Mouse (Mus musculus) ovary, postnatal 36 days (tissue): ENCODE data around the gene Fzr1.

ENCODE experiments used
- DNase-seq: peaks from one replicate; pipeline ENCODE4 v3.0.0; 2022; ENCODE audit warnings: low spot score, mixed read lengths

Fzr1 gene

DNA sequence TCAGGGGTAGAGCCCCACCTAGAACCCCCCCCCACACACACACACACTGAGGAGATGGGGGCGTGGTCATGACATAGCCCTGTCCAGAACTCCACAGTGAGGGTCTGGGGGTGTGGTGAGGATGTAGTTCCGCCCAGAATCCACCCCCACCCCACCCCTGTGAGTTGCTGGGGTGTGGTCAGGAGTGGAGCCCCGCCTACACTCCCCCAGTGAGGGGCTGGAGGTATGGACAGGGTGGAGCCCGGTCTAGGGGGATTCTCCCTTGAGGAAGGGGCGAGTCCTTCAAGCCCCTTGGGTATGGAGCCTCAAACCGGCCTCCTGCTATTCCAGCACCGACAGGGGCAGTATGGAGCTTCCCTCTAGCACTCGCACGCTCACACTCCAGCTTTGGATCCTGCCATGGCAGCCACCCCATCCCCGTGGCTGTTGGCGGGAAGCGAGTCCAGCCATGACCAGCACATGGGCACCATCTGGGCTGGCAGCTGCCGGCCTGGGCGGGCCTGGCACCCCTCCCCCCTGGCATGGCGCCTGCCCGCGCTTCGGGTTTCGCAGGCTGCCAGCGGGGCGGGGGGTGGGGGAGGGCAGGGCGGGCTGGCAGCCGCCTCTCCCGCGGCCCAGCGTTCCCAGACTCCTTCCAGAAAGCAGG lies 38.4 kb upstream of the Fzr1 start:
- DNase-seq = peak; percentile 84

DNA sequence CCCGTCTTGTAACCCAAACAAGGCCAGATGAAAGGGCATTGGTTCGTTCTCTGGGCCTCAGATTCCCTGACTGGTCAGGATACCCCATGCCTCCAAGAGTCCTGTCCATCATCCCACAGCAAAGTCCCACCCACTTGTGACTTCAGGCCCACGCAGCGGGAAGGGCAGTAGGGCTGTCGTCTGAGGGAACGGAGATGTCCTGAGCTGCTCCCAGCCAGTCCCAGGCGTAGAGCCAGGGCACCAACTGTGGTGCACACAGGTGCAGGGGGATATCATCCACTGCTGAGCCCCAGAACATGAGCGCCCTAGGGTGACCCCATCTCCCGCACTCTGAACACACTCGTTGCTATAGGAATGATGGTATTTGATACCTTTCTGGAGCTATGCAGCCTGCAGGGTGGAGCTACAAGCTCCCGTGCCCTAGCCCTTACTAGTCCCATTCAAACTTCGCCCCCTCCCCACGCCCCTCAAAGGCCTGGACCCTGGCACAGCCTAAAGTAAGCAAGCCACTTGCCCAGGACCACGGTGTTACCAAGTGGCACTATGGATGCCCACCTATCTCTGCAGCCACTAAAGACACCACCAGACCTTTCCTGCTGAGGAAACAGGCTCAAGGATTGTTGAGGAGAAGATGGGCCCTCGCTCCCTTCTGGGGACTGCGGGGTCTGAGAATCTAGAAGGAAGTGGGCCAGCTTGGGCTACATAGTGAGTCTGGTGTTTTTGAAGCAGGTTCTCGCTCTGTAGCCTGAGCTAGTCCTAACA lies 37.4 kb upstream of the Fzr1 start:
- DNase-seq = no peak

DNA sequence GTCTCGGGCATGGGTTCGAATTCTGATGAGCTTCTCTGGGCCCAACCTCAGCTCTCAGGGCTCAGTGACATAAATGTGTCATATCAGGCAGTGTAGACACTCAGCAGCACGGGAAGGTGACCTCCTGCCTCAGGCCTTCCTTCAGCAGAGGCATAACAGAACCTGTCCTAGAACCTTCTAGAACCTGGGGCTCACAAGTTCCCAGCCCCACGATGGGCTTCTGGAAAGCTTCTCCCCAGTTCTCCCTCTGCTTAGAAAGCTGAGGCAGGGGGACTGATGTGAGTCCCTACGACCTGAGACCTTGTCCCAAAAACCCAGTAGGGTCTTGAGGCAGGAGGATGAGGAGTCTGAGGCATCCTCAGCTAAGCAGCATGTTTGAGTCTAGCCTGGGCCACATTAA lies 36.8 kb upstream of the Fzr1 start:
- DNase-seq = no peak

DNA sequence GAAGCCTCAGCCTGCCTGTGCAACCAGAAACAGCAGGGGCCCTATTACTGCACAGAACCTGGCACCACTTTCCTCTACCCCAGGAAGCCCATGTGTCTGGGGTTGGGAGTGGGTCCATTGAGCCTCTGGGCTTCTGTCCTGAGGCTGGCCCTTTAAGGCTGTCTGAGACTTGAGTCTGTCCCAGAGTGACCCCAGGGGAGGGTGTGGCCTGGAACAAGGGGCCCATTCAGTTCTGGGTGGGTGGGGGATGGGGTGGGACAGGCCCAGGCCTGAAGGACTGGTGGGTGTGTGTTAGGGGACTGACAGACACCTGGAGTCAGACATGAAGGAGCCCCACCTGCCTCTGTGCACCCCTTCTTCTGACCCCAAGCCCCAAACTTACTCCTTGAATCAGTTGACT lies 36.4 kb upstream of the Fzr1 start:
- DNase-seq = no peak

DNA sequence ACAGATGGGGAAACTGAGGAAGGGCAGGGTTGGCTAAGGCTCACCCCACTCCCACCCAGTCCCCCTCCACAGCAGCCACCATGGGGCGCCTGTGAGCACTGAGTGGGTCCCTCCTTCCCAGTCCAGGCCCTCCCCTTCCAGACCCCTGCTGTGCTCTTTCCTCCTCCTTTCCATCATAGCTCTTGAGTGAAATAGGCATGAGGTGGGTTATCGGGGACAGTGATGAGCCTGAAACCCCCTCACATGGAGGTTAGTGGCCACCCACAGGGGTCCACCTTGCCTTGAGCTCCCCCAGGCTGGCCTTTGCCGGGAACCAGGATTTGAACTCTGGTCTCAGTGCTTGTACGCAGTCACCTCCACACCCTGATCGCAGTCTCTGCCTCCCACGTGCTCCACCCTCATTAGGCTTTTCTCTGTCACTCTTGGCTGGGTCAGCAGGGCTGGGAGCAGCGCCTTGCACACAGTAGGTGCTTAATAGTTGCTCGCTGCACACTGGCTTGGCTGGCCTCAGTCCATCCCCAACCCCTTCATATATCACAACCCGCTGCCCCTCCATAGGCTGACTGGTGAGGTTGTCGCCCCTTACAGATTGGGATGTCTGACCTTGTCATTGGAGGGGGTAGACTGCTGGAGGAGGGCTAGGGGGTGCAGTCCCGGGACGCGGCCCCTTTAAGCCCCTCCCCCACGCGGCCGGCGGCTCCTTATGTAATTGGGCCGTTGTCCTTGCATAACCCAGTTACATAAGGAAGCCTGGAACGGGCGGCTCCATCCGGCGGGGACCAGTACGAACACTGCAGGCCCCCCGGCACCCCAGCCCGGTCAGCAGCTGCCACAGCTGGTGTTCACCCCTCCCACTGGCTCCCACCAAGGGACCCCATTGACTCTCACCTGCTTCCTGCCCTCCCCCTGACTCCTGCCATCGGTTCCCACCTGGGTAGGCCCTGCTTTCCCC lies 35.3 kb upstream of the Fzr1 start:
- peak; percentile 85 for DNase-seq

DNA sequence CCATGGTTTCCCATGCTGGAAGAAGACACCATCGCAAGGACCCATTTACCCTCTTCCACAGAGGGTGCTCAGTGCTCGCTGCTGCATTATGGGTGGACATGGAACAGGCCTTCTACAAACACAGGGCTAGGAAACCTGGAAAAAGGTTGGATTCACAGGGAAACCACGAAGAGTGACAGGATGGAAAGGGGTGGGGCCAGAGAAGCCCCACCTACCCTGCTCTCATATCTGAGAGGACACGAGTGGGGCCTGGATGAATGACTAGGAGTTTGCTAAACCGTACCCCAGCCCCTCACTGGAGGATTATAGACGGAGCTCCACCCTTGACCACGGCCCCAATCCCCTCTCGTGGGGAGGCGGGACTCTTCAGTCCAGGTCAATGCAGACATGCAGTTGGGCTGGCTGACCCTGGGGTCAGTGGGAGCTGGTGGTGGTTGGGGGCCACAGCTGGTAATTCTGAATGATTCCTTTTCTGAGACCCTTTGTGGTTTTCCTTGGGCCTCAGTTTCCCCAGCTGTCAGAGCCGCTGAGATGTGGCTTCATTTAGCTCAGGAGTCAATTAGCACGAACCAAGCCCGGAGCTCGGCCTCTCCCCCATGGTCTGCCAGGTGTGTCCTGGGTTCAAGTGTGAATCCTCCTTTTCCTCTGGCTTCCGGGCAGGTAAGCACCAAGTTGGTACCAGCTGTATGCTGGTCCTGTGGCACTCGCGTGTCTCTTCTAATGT lies 34.4 kb upstream of the Fzr1 start:
- DNase-seq = no peak

DNA sequence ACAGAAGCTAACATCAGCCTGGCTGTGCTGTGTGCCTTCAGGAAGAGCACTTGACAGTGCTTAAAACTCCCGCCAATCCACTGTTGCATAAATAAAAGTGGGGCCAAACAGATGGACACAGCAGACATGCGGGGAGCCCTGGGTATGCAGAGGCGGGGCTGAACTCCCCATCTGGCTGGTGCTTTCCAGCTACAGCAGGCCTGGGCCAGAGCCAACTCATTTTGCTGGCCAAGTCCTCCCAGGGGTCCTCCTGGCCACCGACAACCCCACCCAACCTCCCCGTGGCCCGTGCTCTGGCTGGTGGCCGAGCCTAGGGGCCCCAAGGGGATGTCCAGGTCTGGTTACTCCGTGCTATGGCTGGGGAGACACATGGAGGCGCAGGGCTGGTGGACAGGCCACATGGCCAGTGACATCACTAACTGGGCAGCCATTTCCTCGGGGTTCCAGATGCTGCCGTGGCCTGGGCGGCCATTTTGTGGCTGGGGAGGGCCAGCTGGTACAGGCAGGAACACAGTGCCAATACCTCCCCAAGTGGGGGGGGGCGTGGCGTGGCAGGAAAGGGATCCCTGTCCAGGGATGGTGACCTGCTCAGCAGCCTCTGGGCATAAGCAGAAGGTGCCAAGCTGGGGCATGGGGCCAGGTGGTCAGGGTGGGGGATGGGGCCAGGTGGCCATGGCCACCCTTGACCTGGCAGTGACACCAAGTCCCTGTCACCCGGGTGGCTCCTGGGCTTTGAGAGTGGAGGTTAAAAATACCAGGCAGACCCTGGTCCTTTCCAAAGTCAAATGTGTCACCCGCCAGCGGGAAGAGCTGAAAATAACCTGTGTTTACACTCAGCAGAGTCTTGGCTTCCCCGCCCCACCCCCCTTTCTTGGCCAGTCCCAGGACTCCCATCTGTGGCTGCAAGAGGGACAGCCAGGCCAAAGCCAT lies 33.4 kb upstream of the Fzr1 start:
- DNase-seq = peak; percentile 75

DNA sequence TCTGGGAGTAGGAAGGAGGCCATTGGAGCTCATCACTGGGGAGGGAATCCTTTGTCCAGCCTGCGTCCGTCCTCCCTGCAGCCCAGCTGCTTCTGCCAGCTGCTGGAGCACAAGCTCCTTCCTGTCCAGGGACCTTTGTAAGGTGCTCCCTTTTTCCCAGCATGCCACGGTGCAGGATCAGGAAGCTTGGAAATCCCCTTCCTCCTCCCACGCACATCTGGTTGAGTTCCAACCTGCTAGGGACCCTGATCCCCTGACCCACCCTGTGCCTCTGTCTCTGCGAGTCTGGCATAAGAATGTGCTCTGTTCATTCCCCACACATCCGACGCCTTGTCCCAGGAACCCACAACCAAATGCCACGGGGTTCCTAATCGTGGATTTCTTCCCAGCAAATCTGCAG lies 32.7 kb upstream of the Fzr1 start:
- DNase-seq = no peak

DNA sequence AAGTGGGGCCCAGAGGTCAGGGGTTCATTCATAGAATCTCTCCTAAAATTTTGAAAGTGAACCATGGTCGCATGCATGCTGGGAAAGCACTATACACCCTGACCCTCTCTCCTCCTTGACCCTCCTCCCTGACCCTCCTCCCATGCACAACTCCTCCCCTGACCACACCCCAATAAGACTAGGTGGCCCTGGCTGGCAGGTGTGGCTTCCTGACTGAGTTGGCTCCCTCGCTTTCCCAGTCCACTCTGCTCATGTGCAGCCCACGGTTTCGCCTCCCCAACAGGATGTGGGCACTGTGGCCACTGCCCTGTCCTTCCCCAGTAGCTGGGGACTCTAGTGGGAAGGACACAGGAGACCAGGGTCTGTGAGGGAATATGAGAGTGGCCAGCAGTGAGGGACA lies 32.0 kb upstream of the Fzr1 start:
- DNase-seq = no peak

DNA sequence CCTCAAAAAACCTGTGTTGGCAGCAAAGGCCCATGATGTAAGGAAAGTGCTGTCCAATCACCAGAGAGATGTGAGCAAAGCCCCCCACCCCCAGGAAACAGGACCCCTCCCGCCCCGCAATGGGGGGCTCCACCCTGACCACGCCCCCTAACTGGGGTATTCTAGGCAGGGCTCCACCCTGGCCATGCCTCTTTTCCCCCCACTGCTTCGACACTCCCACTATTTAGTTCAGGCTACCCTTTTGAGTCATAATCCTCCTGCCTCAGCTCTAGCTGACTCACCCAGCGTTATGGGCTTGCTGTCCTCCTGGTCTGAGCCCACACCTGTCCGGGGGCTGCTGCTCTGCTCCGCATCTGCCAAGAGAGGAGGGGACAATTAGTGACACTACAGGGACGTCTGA lies 31.0 kb upstream of the Fzr1 start:
- DNase-seq = no peak

DNA sequence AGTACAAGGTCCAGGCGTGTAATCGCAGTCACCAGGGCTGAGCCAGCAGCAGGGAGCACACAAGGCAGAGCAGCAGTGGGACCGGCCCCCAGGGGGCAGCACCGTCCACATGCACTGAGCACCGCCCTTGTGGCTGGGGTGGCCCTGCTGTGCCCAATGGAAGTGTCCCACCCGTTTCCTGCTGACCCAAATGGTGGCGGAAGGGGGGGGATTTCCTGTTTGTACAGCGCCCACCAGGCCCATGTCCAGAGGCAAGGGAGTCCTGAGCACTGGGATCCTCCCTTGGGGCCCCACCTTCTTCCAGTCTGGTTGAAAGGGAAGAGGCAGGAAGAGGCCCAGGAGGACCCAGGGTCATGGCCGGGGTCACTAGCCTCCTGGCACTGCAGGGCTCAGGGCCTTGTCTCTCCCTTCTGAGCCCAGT lies 30.6 kb upstream of the Fzr1 start:
- DNase-seq = peak; percentile 76

DNA sequence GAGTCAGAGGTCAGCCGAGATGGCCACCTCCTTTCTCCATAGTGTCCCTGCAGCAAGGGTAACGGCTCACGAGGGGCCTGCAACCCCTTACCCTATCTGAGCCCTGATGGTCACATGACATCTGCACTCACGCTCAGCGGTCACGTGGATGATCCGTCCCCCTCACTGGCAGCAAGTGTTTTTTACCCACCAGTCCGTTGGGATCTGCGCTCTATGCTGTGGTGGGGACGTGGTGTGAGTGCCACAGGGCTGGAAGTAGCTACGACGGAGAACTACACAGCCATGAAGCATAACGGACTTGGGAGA lies 30.1 kb upstream of the Fzr1 start:
- DNase-seq = no peak

DNA sequence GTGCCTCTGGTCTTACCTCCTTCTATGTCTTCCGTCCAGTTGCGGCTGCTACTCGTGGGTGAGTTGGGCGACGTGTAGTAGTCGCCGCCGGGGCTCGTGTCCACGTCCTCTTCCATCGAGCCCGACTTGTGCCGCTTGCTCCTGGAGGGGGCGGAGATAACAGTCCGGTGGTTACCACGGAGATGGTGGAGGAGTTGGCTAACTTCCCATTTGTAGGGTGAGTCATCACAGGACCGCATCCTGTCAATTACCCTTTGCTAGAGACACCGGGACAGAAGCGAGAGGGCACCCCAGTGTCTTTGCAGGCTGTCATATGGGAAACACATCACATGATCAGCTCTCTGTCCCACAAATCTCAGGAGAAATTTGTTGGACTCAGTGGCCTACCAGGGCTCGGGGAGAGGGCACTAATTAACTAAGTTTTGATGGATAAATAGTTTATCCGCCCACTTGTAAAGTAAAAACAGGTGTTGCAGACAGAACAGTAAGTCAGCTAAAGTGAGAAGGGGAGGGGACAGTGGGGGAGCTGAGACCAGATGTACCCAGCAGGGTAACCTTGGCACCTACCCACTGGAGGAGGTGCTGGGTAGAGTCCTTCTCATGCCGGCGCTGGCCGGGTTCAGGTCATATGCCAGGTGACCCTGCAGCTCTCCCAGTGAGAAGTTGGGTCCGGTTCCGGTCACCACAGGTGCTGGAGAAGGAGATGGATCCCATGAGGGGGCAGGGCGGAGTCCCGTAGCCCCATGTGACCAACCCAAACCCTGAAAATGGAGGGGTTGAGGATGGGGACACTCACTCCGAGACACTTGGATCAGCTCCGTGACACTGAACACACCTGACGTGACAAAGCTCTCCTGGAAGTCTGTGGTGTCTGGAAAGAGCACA lies 29.5 kb upstream of the Fzr1 start:
- DNase-seq = peak; percentile 66

DNA sequence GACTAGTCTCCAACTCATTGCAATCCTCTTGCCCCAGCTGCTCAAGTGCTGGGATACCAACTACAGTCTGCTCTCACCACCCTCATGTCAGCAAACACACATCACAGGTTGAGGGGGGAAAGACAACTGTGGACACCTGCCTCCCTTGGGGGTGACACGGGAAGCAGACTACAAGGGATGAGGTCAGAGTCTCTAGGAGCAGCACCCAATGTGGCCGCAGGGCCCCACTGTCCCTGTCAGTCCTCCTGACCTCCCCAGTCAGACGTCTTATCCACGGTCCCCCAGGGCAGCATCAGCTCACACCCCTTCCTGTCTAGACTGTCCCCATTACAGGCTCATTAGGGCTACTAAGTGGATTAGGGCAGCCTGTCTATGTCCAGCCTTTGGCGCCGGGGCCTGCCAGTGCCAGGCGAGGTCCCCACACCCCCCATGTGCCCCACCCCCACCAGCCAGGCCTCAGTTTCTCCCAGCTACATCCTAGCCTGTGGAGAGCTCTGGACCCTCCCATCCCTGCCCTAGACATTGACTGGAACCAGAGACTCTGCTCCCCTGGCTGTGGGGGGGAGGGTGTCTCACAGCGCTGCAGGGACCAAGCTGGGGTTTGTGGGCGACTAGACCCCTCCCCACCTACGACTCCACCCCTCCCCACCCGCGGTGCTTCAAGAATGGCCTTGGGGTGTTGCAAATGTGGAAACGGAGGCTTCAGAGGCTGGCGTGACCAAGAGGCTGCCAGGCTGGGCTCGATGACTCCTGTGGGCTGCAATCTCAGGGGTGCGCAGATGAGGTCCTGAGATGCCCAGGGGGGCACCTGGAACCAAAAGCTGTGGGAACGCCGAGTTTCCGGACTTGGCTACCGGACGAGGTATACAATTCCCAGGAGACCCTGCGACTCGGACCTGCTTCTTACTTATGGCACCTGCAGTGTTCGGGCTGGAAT lies 28.5 kb upstream of the Fzr1 start:
- DNase-seq = no peak

DNA sequence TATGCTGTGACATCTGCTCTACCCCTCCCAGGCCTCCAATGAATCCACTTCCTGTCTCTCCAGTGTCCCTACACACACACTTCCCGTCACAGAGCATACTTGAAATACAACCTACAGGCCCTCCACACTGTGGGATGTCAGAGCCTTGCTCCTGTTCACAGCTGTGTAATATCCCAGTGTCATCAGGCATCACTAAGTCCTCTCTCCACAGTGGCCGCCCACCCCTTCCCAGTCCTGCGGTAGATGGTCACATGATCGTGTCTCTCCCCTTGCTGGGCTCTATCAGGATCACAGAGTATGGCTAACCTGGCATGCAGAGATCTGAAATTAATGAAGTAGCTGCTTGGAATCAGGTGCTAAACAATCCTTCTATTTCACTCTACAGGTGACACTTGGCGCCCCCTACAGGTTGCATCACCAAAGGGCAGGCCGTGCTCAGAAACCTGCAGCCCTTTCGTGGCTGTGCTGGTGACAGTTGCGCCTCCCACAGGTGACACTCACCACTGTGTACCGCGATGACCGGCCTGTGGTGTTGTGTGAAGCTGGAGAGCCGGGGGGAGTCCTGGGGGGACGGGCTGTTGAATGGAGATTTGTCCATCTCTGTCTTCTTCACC lies 27.4 kb upstream of the Fzr1 start:
- DNase-seq = no peak

DNA sequence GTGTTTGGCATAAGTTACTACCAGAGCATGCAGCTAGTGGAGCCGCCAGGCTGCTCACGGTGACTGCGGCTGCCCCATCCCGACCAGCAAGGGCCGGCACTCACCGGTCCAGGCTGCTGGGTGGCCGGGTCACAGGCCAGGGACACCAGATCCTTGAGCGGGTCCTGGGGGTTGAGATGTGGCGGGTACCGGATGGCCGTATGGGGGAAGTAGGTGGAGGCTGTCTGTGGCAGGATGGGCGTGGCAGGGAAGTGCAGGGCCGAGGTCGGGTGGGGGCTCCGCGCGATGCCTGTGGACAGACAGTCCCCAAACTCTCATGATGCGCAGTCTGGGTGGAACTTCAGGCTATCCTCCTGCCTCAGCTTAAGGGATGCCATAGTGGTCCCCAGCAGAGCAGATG lies 26.4 kb upstream of the Fzr1 start:
- no peak for DNase-seq

DNA sequence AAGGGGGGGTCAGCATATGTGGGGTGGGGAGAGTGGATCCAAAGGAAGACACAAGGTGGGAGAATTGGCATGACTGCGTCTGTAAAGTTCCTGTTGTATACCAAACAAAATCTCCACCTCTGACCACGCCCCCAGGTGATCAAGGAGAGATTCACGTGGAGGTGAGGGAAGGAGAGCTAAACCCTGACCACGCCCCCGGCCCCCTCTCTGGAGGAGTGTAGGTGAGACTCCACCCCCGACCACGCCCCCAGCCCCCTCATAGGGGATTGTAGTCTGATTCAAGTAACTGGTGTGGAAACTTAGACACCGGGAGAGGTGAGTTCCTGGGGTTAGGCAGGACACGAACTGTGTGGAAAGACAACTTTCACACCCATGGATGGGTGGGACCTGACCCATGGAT lies 25.8 kb upstream of the Fzr1 start:
- no peak for DNase-seq

DNA sequence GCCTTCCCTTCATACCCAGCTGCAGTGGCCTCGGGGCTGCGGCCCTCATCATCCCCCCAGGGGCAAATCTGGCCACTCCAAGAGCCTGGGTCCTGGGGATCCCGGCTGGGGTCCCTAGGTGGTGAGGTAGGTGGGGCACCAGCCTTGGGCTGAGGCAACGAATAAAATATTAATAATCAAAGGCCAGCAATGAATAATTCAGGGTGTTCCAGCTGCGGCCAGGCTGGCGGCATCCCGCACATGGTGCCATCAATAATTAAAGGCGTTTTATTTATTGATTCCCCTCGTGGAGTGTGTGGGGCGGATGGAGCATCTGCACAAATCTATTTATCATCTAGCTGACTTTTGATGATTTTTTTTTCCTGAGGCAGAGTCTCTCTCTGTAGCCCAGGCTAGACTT lies 25.2 kb upstream of the Fzr1 start:
- no peak for DNase-seq
